Mouse (Mus musculus) right cerebral cortex, postnatal 10 days (tissue): Measurements from ENCODE around the gene Ints14.

Source experiments
- DNase-seq, 2 experiments: peaks; one replicate each; pipeline ENCODE4 v3.0.0; 2021; ENCODE audit warnings: low spot score in 2 of 2

The Ints14 gene

DNA sequence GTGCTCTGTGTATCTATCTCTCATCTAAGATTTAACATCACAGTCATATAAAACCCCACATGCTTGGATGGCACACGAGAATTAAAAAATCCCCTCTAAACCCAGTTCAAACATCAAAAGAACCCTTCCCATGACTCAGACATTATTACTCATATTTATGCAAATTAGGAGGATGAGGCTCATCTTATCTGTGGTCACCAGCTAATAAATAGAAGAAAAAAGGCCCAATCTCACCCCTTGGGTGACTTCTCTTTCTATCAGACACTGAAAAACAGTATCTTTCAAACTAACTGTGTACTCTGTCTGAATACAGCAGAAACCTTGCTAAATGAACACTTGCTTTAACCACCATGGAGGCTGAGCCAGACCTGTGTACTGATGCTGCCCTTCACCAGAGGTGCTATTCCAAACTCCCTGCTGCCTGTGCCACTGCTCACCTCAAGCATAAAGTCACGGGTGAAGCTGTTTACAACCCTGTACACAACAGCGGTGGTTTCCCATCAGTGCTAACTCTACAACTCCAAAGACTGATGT is 58.0 kb downstream of the Ints14 start:
- no peak for DNase-seq

DNA sequence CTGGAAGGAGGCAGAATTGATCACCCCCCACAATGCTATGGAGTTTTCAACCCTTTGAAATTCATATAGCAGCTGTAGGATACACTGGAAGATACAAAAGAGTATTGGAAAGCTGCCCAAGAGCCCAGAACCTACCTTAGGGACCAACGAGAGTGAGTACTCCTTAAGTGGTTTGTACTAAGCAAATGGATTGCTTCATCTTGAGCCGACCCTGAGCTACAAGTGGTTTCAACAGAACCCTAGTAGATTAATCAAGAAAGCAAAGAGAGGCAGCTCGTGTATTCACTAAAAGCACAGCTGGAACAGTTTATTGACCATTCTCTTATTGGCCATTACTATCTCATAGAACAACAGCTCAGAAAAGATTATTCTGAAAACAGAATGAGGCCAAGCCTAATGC is 58.4 kb downstream of the Ints14 start:
- no peak for DNase-seq

DNA sequence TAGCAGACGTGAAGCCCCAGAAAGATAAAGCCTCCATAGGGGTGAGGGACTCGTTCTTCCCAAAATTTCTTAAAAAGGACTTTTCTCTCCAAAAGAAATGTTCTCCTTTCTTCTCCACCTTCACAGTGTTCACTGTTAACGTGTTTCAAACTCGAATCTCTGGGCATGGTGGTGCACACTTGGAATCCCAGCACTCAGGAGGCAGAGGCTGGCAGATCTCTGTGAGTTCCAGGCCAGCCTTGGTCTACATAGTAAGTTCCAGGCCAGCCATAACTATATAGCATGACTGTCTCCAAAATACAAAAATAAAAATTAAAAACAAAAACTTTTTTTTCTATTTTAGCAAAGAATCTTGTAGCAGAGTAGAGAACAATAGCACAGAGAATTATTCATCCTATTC is 59.4 kb downstream of the Ints14 start:
- DNase-seq, result no peak

DNA sequence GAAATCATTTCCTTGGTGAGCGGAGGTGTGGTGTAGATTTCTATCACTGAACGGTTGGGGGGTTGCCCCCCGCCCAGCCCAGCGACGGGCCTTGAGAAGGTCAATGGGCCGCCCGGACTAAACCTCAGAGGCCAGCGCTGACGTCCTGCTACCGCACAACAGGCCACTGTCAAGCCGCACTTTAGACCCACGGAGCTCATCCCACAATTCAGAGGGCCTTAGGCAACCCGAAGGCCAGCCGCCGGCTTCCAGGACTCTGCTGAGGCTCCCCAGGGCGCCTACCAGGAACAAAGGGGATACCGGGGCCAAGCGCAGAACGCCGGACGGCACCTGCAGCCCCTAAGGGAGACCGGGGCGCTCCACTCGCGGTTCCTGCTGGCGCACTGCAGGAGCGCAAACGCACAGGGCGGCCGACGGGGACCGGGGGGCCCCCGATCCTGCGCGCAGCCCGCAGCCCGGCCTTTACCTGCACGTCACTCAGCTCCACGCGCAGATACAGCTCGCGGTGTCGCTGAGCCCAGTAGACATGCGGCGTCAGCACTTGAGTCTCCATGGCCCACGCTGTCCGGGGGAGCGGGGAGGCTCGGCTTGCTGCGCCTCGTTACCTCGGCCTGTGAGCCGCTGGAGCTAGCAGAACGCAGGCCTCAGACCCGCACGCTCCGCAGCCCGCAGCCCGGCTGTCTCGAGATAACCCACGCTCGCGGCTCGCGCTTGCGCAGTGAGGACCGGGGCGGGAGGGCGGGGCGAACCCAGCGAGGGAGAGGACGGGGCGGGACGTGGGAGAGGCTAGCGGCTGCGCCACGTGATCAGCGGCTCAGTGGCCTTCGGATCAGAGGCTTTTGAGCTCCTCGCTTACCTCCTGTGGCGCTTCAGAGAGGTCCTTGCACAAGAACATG is 60.5 kb downstream of the Ints14 start, which contains the start of gene Hacd3:
Gene Hacd3 (minus strand): TSS at position 703 of the 896 bp plus-strand sequence.
- peak; percentile 94 for DNase-seq

DNA sequence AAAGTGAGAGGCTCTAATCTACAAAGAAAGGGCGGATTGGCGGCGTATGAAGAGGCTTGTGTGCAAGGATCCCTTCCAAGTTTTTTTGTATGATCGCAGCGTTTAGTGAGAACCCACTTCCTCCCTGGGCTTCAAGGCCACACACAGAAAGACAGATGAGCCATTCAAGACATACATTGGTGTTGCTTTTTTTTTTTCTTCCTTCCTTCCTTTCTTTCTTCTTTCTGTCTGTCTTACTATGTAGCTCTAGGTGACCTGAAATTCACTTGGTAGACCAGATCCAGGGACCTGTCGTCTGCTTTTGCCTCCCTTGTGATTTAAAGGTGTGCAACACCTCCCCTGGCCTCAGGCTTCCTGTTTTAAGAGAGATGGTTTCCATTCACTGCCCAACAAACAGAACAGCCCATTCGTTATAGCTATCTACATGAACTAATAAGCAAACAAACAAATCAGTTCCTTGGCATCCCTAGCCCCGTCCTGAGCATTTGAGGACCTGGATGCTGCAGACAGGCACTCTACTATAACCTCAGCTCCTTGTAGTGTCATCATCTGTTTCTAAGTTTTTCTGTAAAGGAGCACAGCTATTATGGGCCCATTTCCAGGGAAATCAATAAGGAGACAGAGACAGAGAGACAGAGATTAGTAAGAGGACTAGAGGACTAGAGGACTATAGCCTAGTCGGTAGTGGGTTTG is 61.3 kb downstream of the Ints14 start:
- DNase-seq, result no peak

DNA sequence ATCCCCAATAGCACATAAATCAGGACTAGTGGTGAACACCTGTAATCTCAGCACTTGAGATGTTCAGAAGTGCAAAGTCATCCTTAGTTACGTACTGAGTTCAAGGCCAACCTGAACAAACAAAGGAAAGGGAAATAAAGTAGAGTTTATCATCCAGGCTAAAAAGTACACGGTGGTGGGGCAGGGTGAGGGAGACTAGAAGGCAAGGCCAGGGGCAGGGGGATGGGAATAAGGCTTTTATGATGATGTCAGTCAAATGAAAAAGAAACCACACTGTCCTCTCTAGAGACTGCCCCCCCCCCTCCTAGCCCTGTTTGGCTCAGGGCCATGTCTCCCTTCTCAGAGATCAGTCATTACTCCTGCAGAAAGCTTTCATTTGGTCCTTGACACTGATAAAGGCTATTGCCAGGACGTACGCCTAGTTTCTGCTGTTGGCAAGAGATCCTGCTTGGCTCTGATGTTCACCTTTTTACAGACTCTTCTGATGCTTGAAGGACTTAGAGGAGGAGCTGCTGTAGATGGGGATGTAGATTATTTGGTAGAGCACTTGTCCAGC is 62.0 kb downstream of the Ints14 start:
- no peak for DNase-seq

DNA sequence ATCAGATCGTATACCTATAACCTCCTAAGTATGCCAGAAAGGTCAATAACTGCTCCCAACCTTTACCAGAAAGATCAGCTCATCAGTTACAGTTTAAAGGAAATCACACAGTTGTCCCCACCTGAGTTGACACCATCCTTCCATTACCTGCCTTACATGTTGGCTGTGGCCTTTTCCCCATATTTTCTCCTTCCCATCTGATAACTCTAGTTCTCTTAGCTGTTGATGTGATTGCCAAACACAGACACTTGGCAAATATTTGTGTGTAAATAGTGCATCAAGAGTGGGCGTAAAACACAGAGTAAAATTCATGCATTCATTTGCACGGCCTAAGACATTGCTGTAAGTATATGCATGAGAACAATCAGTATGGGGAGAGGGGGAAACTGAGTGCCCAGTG is 62.7 kb downstream of the Ints14 start:
- no peak for DNase-seq

DNA sequence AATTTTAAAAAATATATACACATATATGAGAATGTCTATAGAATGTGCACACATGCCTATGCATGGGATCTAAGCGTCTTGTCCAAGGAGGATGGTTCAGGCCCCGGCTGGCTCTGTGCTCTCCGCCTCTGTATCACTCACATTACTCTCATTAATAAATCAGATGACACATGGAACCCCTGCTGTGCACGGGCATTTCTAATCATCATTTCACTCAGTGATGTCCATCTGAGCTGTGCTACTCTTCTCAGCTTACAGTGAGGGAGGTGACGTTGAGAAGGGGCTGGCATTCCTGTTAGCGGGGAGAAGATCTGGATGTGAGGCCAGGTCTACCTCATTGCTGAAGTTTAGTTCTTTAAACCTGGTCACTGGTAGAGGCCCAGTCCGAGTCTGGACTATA is 66.5 kb downstream of the Ints14 start:
- no peak for DNase-seq

DNA sequence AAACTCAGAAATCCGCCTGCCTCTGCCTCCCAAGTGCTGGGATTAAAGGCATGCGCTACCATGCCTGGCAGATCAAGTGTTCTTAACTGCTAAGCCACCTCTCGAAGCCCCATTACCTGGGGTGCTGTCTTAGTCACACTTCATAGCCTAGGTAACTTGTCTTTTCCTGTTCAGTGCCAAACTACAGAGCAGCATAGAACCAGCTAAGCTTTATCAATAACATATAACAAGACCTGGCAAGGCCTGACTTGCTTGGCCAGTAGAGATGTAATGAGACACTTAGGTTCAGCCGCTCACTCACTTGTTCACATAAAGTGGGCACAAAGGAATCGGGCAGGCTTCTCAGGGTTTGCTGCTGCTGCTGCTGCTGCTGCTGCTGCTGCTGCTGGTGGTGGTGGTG is 67.6 kb downstream of the Ints14 start:
- no peak for DNase-seq

DNA sequence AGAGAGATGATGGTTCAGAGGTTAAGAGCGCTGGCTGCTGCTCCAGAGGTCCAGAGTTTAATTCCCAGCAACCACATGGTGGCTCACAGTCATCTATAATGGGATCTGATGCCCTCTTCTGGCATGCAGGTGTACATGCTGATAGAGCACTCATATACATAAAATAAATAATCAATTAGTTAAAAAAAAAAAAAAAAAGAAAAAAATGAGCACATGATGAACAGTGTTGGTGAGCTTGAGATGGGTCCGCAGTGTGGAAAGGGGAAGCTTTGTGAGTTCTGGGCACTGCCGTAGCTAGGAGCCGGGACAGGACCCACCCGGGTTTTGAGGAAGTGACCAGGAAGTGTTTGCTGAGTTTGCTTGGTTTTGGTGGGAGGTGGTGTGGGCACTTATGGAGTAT is 70.7 kb downstream of the Ints14 start:
- DNase-seq, result peak in 1 of 2 experiments; percentile 44

DNA sequence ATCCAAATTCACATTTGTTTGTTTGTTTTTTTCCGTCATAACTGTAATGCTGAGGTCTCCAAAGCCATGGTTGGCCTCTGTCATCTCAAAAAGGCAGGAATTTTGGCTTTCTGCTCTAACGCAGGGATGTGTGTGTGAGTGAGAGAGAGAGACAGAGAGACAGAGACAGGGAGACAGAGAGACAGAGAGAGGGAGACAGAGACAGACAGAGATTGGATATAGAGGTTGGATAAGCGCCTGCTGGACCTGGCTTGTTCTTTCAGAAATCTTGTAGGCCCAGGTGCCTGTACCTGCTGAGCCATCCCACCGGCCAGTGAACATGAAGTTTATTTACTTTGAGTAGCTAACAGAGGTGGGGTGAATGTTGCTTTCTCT is 71.2 kb downstream of the Ints14 start:
- DNase-seq, result no peak

DNA sequence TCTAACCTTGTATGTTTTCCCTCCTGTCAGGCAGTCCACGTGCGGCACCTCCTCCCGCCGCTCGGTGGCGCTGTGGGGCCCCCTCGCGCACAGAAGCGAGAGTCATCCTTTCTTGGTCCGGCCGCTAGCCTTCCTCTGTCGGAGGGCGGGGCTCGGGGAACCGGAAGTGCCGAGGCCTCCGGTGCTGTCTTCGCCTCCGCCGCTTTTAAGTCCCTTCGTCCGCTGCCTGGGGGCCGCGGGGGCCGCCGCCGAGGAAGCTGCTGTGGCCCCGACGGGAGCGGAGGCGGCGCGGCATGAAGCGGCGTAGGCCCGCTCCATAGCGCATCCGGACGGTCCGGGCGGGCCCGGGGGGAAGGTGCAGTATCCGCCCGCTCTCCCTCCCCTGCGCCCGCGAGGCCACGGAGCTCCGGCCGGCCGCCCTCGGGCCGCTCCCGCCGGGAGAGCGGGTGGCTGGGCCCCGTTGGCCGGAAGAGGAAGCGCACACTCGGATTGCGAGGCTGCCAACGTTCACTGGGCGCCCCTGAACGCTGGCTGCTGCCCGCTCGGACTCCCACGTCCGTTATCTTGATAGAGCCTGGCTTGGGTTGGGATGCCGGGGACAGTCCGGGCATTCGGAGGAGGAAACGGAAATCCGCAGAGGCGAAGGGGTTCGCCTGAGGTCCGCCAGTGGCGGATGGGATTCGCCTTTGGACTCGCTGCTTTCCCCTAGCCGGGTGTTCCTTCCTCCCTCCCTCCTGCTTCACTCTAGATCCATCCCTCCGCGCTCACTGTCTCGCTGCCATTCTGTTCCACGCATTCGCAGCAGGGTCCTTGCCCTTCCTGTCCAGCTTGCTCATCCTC is 71.8 kb downstream of the Ints14 start, which contains the start of gene Dpp8:
Gene Dpp8 (plus strand): TSS at position 146 of the 840 bp plus-strand sequence.
- peak; percentile 95 to 96 for DNase-seq

DNA sequence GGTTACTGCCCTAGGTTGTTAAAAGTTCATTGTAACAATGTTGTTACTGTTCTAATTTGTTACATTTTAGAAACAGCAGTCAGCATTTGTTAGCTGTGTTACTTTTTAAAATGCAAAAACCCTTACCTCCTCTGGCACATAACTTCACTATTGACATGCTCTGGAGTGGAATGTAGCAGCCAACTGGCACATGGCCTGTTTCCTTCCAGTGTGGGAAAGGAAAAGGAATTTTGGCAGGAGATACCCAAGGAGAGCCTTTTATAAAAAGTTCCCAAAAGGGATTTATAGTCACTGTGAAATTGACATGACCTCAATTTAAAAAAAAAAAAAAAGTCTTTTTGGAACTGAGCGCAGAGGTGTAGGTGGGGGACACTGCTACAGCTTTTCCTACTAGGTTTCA is 75.8 kb downstream of the Ints14 start:
- DNase-seq, result peak; percentile 66 to 68
